Mouse (Mus musculus): ENCODE data around the gene Pdgfb. TPM values are rescaled to one million over a fixed set of nuclear protein-coding genes. Genes with fewer than 3 reads are reported as not detected.

The Pdgfb gene
- polyA plus RNA-seq, 1 experiment from 2014 or later = 4.9 TPM

DNA sequence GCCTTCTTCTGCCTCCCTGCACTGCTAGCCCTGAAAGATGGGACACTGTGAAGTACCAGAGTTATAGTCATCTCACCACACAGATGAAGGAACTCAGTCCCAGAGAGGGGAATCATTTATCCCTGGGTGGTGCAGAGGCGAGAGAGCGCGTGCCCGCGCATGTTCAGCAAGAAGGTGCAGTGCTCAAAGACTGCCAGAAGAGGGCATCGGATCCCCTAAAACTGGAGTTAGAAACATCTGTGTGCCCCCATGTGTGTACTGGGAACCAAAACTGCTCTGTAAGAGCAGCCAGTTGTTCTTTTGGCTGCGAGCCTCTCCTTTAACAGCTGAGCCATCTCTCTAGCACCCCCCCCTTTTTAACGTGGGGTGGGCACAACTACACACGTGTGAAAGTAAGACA is 68.0 kb downstream of the Pdgfb start:
- Histone ChIP-seq H3K9me3 (ENCODE audit: control insufficient read depth, low read length) (no peaks in the 10 kb centered on the region), H3K4me2 (ENCODE audit: low read length) (no peak overlapping the region), H3K4me3 (ENCODE audit: control insufficient read depth in 1 of 2, insufficient read depth in 1 of 2, low read depth in 1 of 2, low read length in 2 of 2) (no peak overlapping the region), H3K9ac (ENCODE audit: low read length) (no peak overlapping the region), H3K36me3 (ENCODE audit: control insufficient read depth, insufficient read depth, low read length) (no peaks in the 10 kb centered on the region), H3K4me1 (ENCODE audit: control insufficient read depth in 2 of 2, insufficient read depth in 2 of 2, low read length in 2 of 2) (peaks cover 23 to 24% of the 10 kb centered on the region in 2 experiments), H3K27me3 (ENCODE audit: control insufficient read depth, insufficient read depth, low read length) (no peaks in the 10 kb centered on the region), H3K27ac (replicated peaks in 1 of 2; ENCODE audit: control insufficient read depth in 1 of 2, insufficient read depth in 1 of 2, low read depth in 2 of 2, low read length in 2 of 2) (no peak overlapping the region)
- WGBS = 55% methylated on average over 9 of the region's 9 CpGs
- no peak for ATAC-seq (ENCODE audit: insufficient number of reproducible peaks, insufficient read depth, low FRiP score, low read depth)

DNA sequence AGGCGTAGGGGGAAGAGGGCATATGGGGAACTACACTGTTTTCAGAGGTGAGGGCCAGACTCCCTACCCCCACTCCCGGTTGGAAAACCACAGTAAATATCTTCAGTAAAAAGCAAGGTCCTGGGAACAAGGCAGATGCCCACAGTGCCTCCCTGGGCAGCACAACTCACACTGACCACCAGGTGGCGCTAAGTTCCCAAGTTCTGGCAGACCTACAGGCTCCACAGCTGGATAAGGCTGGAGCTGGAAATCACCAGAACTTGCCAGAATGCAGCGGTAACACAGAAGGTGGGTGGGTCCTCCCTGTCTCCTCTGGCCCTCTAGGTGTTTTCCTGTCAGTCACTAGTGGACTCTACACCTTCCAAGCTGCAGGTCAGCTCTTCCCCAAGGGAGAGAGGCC is 68.8 kb downstream of the Pdgfb start:
- no peaks in the 10 kb centered on the region for H3K36me3 ChIP-seq (ENCODE audit: control insufficient read depth, insufficient read depth, low read length)
- peaks cover 16 to 17% of the 10 kb centered on the region in 2 experiments for H3K4me1 ChIP-seq (ENCODE audit: control insufficient read depth in 2 of 2, insufficient read depth in 2 of 2, low read length in 2 of 2)
- H3K27me3 ChIP-seq (ENCODE audit: control insufficient read depth, insufficient read depth, low read length) = no peaks in the 10 kb centered on the region
- no peak overlapping the region for H3K4me3 ChIP-seq (ENCODE audit: control insufficient read depth in 1 of 2, insufficient read depth in 1 of 2, low read depth in 1 of 2, low read length in 2 of 2)
- no peak overlapping the region for H3K4me2 ChIP-seq (ENCODE audit: low read length)
- H3K9ac ChIP-seq (ENCODE audit: low read length) = no peak overlapping the region
- H3K9me3 ChIP-seq (ENCODE audit: control insufficient read depth, low read length) = no peaks in the 10 kb centered on the region
- no peak overlapping the region for H3K27ac ChIP-seq (replicated peaks in 1 of 2; ENCODE audit: control insufficient read depth in 1 of 2, insufficient read depth in 1 of 2, low read depth in 2 of 2, low read length in 2 of 2)
- ATAC-seq (ENCODE audit: insufficient number of reproducible peaks, insufficient read depth, low FRiP score, low read depth) = no peak; the same call in 1 of the 2 replicates
- WGBS = 6% methylated on average over 4 of the region's 4 CpGs

Small RNA genes within 50 kb of the gene (microRNA-seq; reads per million reads assigned to microRNA genes)
- gene Mir7213 = not detected

Other genes starting within 250 kb of the Pdgfb start
- 36.0 and 40.9 TPM in 2 replicates for gene Dnal4, start 237.1 kb downstream of the Pdgfb start, polyA plus RNA-seq (2014; fragmentation: Nextera tagmentation; extraction: Ambion mirVana)
- gene Nptxr, start 210.2 kb downstream of the Pdgfb start, polyA plus RNA-seq (2014; fragmentation: Nextera tagmentation; extraction: Ambion mirVana) = 0.70 and 1.3 TPM in 2 replicates
- 0.54 TPM in 1 of 2 replicates, not detected in the other for gene Npcd, start 180.7 kb downstream of the Pdgfb start, polyA plus RNA-seq (2014; fragmentation: Nextera tagmentation; extraction: Ambion mirVana)
- 23.1 and 33.0 TPM in 2 replicates for gene Cbx6, start 180.3 kb downstream of the Pdgfb start, polyA plus RNA-seq (2014; fragmentation: Nextera tagmentation; extraction: Ambion mirVana)
- gene Apobec3, start 123.3 kb downstream of the Pdgfb start, polyA plus RNA-seq (2014; fragmentation: Nextera tagmentation; extraction: Ambion mirVana) = 12.9 and 13.3 TPM in 2 replicates
- 0.78 and 1.5 TPM in 2 replicates for gene Cbx7, start 43.9 kb downstream of the Pdgfb start, polyA plus RNA-seq (2014; fragmentation: Nextera tagmentation; extraction: Ambion mirVana)
- gene Syngr1, start 76.4 kb upstream of the Pdgfb start, polyA plus RNA-seq (2014; fragmentation: Nextera tagmentation; extraction: Ambion mirVana) = 40.7 and 44.5 TPM in 2 replicates
- 763 and 822 TPM in 2 replicates for gene Rpl3, start 76.9 kb upstream of the Pdgfb start, polyA plus RNA-seq (2014; fragmentation: Nextera tagmentation; extraction: Ambion mirVana)
- gene Tab1, start 118.2 kb upstream of the Pdgfb start, polyA plus RNA-seq (2014; fragmentation: Nextera tagmentation; extraction: Ambion mirVana) = 28.0 and 30.0 TPM in 2 replicates
- gene Mgat3, start 158.7 kb upstream of the Pdgfb start, polyA plus RNA-seq (2014; fragmentation: Nextera tagmentation; extraction: Ambion mirVana) = 0.78 and 1.9 TPM in 2 replicates
- 27.6 and 28.1 TPM in 2 replicates for gene Mief1, start 219.0 kb upstream of the Pdgfb start, polyA plus RNA-seq (2014; fragmentation: Nextera tagmentation; extraction: Ambion mirVana)
- not detected in 2 replicates for gene AC140267.1, start 220.9 kb upstream of the Pdgfb start, polyA plus RNA-seq (2014; fragmentation: Nextera tagmentation; extraction: Ambion mirVana)
- gene Atf4, start 240.2 kb upstream of the Pdgfb start, polyA plus RNA-seq (2014; fragmentation: Nextera tagmentation; extraction: Ambion mirVana) = 69.6 and 71.5 TPM in 2 replicates
- 41.5 and 45.9 TPM in 2 replicates for gene Rps19bp1, start 249.3 kb upstream of the Pdgfb start, polyA plus RNA-seq (2014; fragmentation: Nextera tagmentation; extraction: Ambion mirVana)

Measured in heart, embryonic 14.5 days (tissue).